Mouse (Mus musculus): ENCODE measurements around the gene Rps18. TPM values are rescaled to one million over a fixed set of nuclear protein-coding genes. Genes with fewer than 3 reads are reported as not detected.

Rps18 gene
- polyA plus RNA-seq, 2 experiments from 2014 or later, result 6,766 to 6,959 TPM

- ATAC-seq, result peak; percentile 84
Observed at GRCm38 (mm10) chr17:33902491-33902890, 53.3 kb downstream of the Rps18 start.

GRCm38 (mm10) chr17:33902079-33902478 is 53.7 kb downstream of the Rps18 start:
- ATAC-seq, result no peak

Other genes starting within 250 kb of the Rps18 start
- 10 to 100 TPM; 23.1 to 24.4 TPM for gene March2, start 237.3 kb downstream of the Rps18 start, polyA plus RNA-seq (2017; shearing (Covaris generic))
- gene Rab11b, start 195.5 kb downstream of the Rps18 start, polyA plus RNA-seq (2017; shearing (Covaris generic)), result 100 to 1,000 TPM; 257 to 400 TPM
- gene Angptl4, start 174.2 kb downstream of the Rps18 start, polyA plus RNA-seq (2017; shearing (Covaris generic)), result 1 to 10 TPM; 4.4 to 6.1 TPM
- 1 to 10 TPM; 6.3 to 8.9 TPM for gene Kank3, start 145.5 kb downstream of the Rps18 start, polyA plus RNA-seq (2017; shearing (Covaris generic))
- gene Rps28, start 131.4 kb downstream of the Rps18 start, polyA plus RNA-seq (2017; shearing (Covaris generic)), result 1,000 to 10,000 TPM; 1,453 to 2,471 TPM
- gene Ndufa7, start 131.4 kb downstream of the Rps18 start, polyA plus RNA-seq (2017; shearing (Covaris generic)), result 100 to 1,000 TPM; 377 to 404 TPM
- gene Cd320, start 112.9 kb downstream of the Rps18 start, polyA plus RNA-seq (2017; shearing (Covaris generic)), result 10 to 100 TPM; 11.0 to 11.9 TPM
- gene Gm7029, start 82.2 kb downstream of the Rps18 start, polyA plus RNA-seq (2017; shearing (Covaris generic)), result not detected
- gene Kifc1, start 65.3 kb downstream of the Rps18 start, polyA plus RNA-seq (2017; shearing (Covaris generic)), result 1 to 10 TPM; 1.3 to 4.7 TPM
- 1 to 10 TPM; 2.0 to 3.1 TPM for gene Platr17, start 50.9 kb downstream of the Rps18 start, polyA plus RNA-seq (2017; shearing (Covaris generic))
- 100 to 1,000 TPM; 117 to 200 TPM for gene Daxx, start 46.6 kb downstream of the Rps18 start, polyA plus RNA-seq (2017; shearing (Covaris generic))
- 100 to 1,000 TPM; 348 to 555 TPM for gene Tapbp, start 40.1 kb downstream of the Rps18 start, polyA plus RNA-seq (2017; shearing (Covaris generic))
- gene Zbtb22, start 40.1 kb downstream of the Rps18 start, polyA plus RNA-seq (2017; shearing (Covaris generic)), result 1 to 10 TPM; 3.6 to 3.8 TPM
- 10 to 100 TPM; 30.2 to 31.4 TPM for gene Rgl2, start 26.5 kb downstream of the Rps18 start, polyA plus RNA-seq (2017; shearing (Covaris generic))
- gene Pfdn6, start 15.7 kb downstream of the Rps18 start, polyA plus RNA-seq (2017; shearing (Covaris generic)), result 100 to 1,000 TPM; 121 to 141 TPM
- 10 to 100 TPM; 11.5 to 14.3 TPM for gene Wdr46, start 15.3 kb downstream of the Rps18 start, polyA plus RNA-seq (2017; shearing (Covaris generic))
- gene B3galt4, start 4.5 kb downstream of the Rps18 start, polyA plus RNA-seq (2017; shearing (Covaris generic)), result 10 to 100 TPM; 13.2 to 21.0 TPM
- gene Vps52, start 189 bp downstream of the Rps18 start, polyA plus RNA-seq (2017; shearing (Covaris generic)), result 10 to 100 TPM; 27.4 to 47.4 TPM
- 1,000 to 10,000 TPM; 5,395 to 7,513 TPM for gene H2-K1, start 44.3 kb upstream of the Rps18 start, polyA plus RNA-seq (2017; shearing (Covaris generic))
- 1 to 10 TPM; 2.2 to 2.3 TPM for gene Ring1, start 68.7 kb upstream of the Rps18 start, polyA plus RNA-seq (2017; shearing (Covaris generic))
- 10 to 100 TPM; 20.9 to 21.4 TPM for gene H2-Ke6, start 72.1 kb upstream of the Rps18 start, polyA plus RNA-seq (2017; shearing (Covaris generic))
- 10 to 100 TPM; 53.0 to 92.6 TPM for gene Slc39a7, start 75.7 kb upstream of the Rps18 start, polyA plus RNA-seq (2017; shearing (Covaris generic))
- 10 to 100 TPM; 11.2 to 12.5 TPM for gene Rxrb, start 75.8 kb upstream of the Rps18 start, polyA plus RNA-seq (2017; shearing (Covaris generic))
- under 1 TPM; 0.15 to 0.42 TPM for gene Col11a2, start 83.4 kb upstream of the Rps18 start, polyA plus RNA-seq (2017; shearing (Covaris generic))
- 10 to 100 TPM; 56.0 to 68.2 TPM for gene H2-Oa, start 136.3 kb upstream of the Rps18 start, polyA plus RNA-seq (2017; shearing (Covaris generic))
- gene H2-DMa, start 163.5 kb upstream of the Rps18 start, polyA plus RNA-seq (2017; shearing (Covaris generic)), result 100 to 1,000 TPM; 144 to 205 TPM
- 100 to 1,000 TPM; 108 to 154 TPM for gene Brd2, start 166.6 kb upstream of the Rps18 start, polyA plus RNA-seq (2017; shearing (Covaris generic))
- 10 to 100 TPM in 1 of 2 experiments, 1 to 10 TPM in 1; 3.7 to 27.1 TPM for gene H2-DMb2, start 187.3 kb upstream of the Rps18 start, polyA plus RNA-seq (2017; shearing (Covaris generic))
- 1 to 10 TPM; 3.4 to 6.2 TPM for gene H2-DMb1, start 197.1 kb upstream of the Rps18 start, polyA plus RNA-seq (2017; shearing (Covaris generic))
- gene Tap1, start 231.6 kb upstream of the Rps18 start, polyA plus RNA-seq (2017; shearing (Covaris generic)), result 100 to 1,000 TPM; 163 to 238 TPM
- gene Psmb9, start 231.8 kb upstream of the Rps18 start, polyA plus RNA-seq (2017; shearing (Covaris generic)), result 100 to 1,000 TPM; 280 to 324 TPM
- gene Psmb8, start 241.7 kb upstream of the Rps18 start, polyA plus RNA-seq (2017; shearing (Covaris generic)), result 100 to 1,000 TPM; 781 to 871 TPM
- 100 to 1,000 TPM in 1 of 2 experiments, 10 to 100 TPM in 1; 78.9 to 260 TPM for gene Tap2, start 247.5 kb upstream of the Rps18 start, polyA plus RNA-seq (2017; shearing (Covaris generic))